Mouse (Mus musculus) lung, postnatal 0 days (tissue): ENCODE results near the gene Vsig10l.

Experiments used
- CTCF ChIP-seq: IDR thresholded peaks from 2 replicates; pipeline ENCODE4 v1.5.1; 2016; ENCODE audit warnings: antibody characterized with exemption, mild to moderate bottlenecking
- EP300 ChIP-seq: IDR thresholded peaks from 2 replicates; pipeline ENCODE4 v1.6.1; 2016; ENCODE audit warnings: antibody characterized with exemption, mild to moderate bottlenecking, control low read depth

DNA sequence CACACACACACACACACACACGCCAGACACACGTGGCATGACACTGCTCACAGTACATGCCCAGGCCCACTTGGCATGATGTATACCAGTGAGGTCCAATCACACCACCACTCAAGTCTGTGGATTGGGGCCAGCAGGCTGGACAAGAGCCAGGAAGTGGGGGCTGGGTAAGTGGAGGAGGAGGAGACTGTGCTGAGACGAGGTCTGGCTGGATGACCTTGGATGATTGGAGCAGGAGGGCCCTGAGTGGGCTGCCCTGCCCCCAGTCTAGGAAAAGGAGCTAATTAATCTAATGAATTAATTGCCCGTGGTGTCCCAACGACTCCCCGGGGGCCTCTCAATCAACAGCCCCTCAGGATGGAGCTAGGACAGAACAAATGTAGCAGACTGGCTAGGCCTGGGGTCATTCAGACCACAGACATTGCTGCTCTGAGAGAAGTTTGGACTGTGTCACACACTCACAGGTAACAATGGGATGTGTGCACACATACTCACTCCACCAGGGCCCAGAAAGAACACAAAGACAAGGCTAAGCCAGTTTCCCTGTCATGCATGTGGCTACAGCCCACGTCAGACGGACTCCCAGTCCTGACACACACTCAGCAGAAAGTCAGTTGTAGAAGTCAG lies 19.3 kb downstream of the Vsig10l start:
- TF ChIP-seq CTCF: no peak
- TF ChIP-seq EP300: no peak
